Mouse (Mus musculus) intestine, postnatal 0 days (tissue): Measurements from ENCODE around the gene Prkcz. TPM values are rescaled to one million over a fixed set of nuclear protein-coding genes. Genes with fewer than 3 reads are reported as not detected.

Experiments used
- ATAC-seq: fragments of 200-750 bp; cut with Nextera tagmentation; 2 replicates; pipeline ENCODE4 v1.8.0; 2017; ENCODE audit warnings: mild to moderate bottlenecking, moderate TSS enrichment, moderate library complexity
- H3K27ac ChIP-seq: fragments of 300-500 bp; sonication (generic); 2 replicates; pipeline ENCODE4 v1.5.1; 2014; ENCODE audit warnings: mild to moderate bottlenecking, low read depth, low read length, moderate library complexity
- H3K27me3 ChIP-seq: fragments of 300-500 bp; sonication (generic); replicated peaks from 2 replicates; pipeline ENCODE4 v1.6.1; 2014; ENCODE audit warnings: low read length, mixed read lengths; ENCODE audit not compliant: control insufficient read depth, insufficient read depth
- H3K36me3 ChIP-seq: fragments of 300-500 bp; sonication (generic); 2 replicates; pipeline ENCODE4 v1.6.1; 2014; ENCODE audit warnings: mild to moderate bottlenecking, moderate library complexity; ENCODE audit not compliant: control insufficient read depth, insufficient read depth
- H3K4me1 ChIP-seq: fragments of 300-500 bp; sonication (generic); replicated peaks from 2 replicates; pipeline ENCODE4 v1.6.1; 2014; ENCODE audit warnings: antibody characterized with exemption, low read length, mixed read lengths; ENCODE audit not compliant: control insufficient read depth, insufficient read depth
- H3K4me2 ChIP-seq: fragments of 300-500 bp; sonication (generic); replicated peaks from 2 replicates; pipeline ENCODE4 v1.6.1; 2014; ENCODE audit warnings: low read depth, mild to moderate bottlenecking, moderate library complexity
- H3K4me3 ChIP-seq: fragments of 300-500 bp; sonication (generic); 2 replicates; pipeline ENCODE4 v1.5.1; 2014; ENCODE audit warnings: low read depth, low read length
- H3K9ac ChIP-seq: fragments of 300-500 bp; sonication (generic); 2 replicates; pipeline ENCODE4 v1.6.1; 2014; ENCODE audit warnings: mild to moderate bottlenecking, low read depth, low read length
- H3K9me3 ChIP-seq: fragments of 300-500 bp; sonication (generic); 2 replicates; pipeline ENCODE4 v1.6.1; 2016; ENCODE audit warnings: mixed run types; ENCODE audit not compliant: control insufficient read depth
- CTCF ChIP-seq: sonication (generic); IDR thresholded peaks from 2 replicates; pipeline ENCODE4 v1.5.1; 2016; ENCODE audit warnings: low read depth, mild to moderate bottlenecking, control low read depth, antibody characterized with exemption, moderate library complexity
- WGBS: fragments of 180-500 bp; shearing (Covaris S2); extraction: QIAGEN DNeasy Blood & Tissue Kit; methylation state at CpG from one replicate; pipeline ENCODE4 v1.1.7; 2014; 5-methylcytosine and 5-hydroxymethylcytosine counted together
- polyA plus RNA-seq: library from polyadenylated mRNA; unstranded; fragments of >200 nt; fragmentation: Nextera tagmentation; extraction: Ambion mirVana; gene quantifications from 2 replicates; pipeline ENCODE4 v1.2.1, GENCODE M21; 2015

Prkcz gene
- polyA plus RNA-seq, 1 experiment from 2014 or later: 31.7 TPM

GRCm38 (mm10) chr4:155215773-155216630, 145.2 kb downstream of the Prkcz start:
- peak; percentile 37; the same call in 1 of the 2 replicates for TF ChIP-seq CTCF
- Histone ChIP-seq H3K9me3 (no peaks in the 10 kb centered on the region), H3K9ac (no peak overlapping the region), H3K27ac (no peak overlapping the region; the same call in 1 of the 2 replicates), H3K4me3 (no peak overlapping the region), H3K4me1 (peaks cover 38% of the 10 kb centered on the region), H3K4me2 (peak overlapping the region; percentile 41), H3K27me3 (no peaks in the 10 kb centered on the region), H3K36me3 (peaks cover 3% of the 10 kb centered on the region; the same call in 1 of the 2 replicates)
- 54% methylated on average over 12 of the region's 12 CpGs for WGBS
- ATAC-seq: no peak

DNA sequence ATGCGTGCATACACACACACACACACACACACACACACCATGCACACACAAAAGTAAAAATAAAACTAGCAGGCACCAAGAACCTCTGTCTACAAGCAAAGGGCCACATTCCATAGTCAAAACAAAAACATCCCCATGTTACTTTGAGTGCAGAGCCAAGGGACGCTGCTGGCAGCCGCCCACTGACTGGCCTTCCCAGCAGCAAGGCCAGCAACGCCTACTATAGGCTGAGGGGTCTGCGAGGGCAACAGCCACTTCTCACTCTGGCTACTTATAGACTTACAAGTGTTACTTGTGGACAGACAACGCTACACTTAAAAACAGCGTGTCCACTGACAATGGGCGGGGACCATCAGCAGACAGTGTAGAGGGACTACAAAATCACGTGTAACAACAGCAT, 146.0 kb downstream of the Prkcz start:
- no peak overlapping the region for H3K9ac ChIP-seq
- no peak for TF ChIP-seq CTCF
- peaks cover 6% of the 10 kb centered on the region; the same call in 1 of the 2 replicates for H3K36me3 ChIP-seq
- no peak overlapping the region for H3K4me3 ChIP-seq
- no peaks in the 10 kb centered on the region for H3K27me3 ChIP-seq
- peaks cover 38% of the 10 kb centered on the region for H3K4me1 ChIP-seq
- peak overlapping the region; percentile 41 for H3K4me2 ChIP-seq
- 45% methylated on average over 9 of the region's 9 CpGs for WGBS
- H3K27ac ChIP-seq: no peak overlapping the region
- ATAC-seq: no peak
- H3K9me3 ChIP-seq: no peaks in the 10 kb centered on the region

- Histone ChIP-seq H3K4me2 (peak overlapping the region; percentile 25; the same call in 1 of the 2 replicates), H3K27ac (no peak overlapping the region)
Measured at GRCm38 (mm10) chr4:155214793-155215192, 146.4 kb downstream of the Prkcz start.

DNA sequence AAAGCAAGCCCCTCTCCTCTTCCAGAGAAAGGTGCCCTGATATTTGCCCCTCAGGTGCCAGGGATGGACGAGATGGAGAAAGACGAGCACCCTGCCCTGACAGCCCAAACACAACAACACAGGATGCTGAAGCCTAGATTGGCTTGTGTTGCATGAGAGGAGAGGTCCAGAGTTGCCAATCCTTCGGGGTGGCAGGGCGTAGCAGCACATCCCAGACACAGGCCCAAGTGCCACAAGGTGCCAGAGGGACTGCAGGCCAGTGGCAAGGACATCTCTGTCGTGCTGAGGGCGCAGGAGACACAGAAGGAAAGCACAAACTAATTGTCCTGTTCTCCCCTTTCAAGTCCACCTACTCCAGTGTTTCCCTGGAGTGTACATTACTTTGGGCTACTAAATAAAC, 147.0 kb downstream of the Prkcz start:
- Histone ChIP-seq H3K4me2 (peak overlapping the region; percentile 25; the same call in 1 of the 2 replicates), H3K36me3 (peaks cover 6% of the 10 kb centered on the region; the same call in 1 of the 2 replicates), H3K9ac (no peak overlapping the region), H3K27ac (no peak overlapping the region), H3K4me3 (no peak overlapping the region), H3K27me3 (no peaks in the 10 kb centered on the region), H3K4me1 (peaks cover 37% of the 10 kb centered on the region), H3K9me3 (no peaks in the 10 kb centered on the region)
- 64% methylated on average over 6 of the region's 6 CpGs for WGBS
- ATAC-seq: no peak
- no peak for TF ChIP-seq CTCF

More at GRCm38 (mm10) chr4:155214793-155215192, 146.4 kb downstream of the Prkcz start:
- ATAC-seq: no peak
- Histone ChIP-seq H3K9me3 (no peaks in the 10 kb centered on the region), H3K9ac (no peak overlapping the region; the same call in 1 of the 2 replicates), H3K27me3 (no peaks in the 10 kb centered on the region), H3K36me3 (peaks cover 6% of the 10 kb centered on the region; the same call in 1 of the 2 replicates), H3K4me1 (peaks cover 38% of the 10 kb centered on the region), H3K4me3 (no peak overlapping the region)
- TF ChIP-seq CTCF: no peak
- WGBS: 57% methylated on average over 10 of the region's 10 CpGs

GRCm38 (mm10) chr4:155213752-155214054, 147.5 kb downstream of the Prkcz start:
- Histone ChIP-seq H3K4me1 (peaks cover 32% of the 10 kb centered on the region), H3K27ac (no peak overlapping the region), H3K9ac (no peak overlapping the region), H3K9me3 (no peaks in the 10 kb centered on the region), H3K4me2 (0 out of 2 replicates have a peak overlapping the region, but pooled peaks have one; percentile 17), H3K27me3 (no peaks in the 10 kb centered on the region), H3K4me3 (no peak overlapping the region), H3K36me3 (peaks cover 6% of the 10 kb centered on the region; the same call in 1 of the 2 replicates)
- peak; percentile 25; the same call in 1 of the 2 replicates for ATAC-seq
- TF ChIP-seq CTCF: no peak
- WGBS: 42% methylated on average over 6 of the region's 6 CpGs

GRCm38 (mm10) chr4:155213052-155213751, 148.0 kb downstream of the Prkcz start:
- 0 out of 2 replicates have a peak overlapping the region, but pooled peaks have one; percentile 17 for H3K4me2 ChIP-seq
- WGBS: 58% methylated on average over 9 of the region's 9 CpGs

More at GRCm38 (mm10) chr4:155213052-155213751, 148.0 kb downstream of the Prkcz start:
- Histone ChIP-seq H3K9ac (no peak overlapping the region), H3K4me3 (no peak overlapping the region), H3K4me1 (peaks cover 33% of the 10 kb centered on the region), H3K36me3 (peaks cover 6% of the 10 kb centered on the region; the same call in 1 of the 2 replicates), H3K27me3 (no peaks in the 10 kb centered on the region), H3K27ac (no peak overlapping the region), H3K9me3 (no peaks in the 10 kb centered on the region)
- no peak for ATAC-seq
- TF ChIP-seq CTCF: peak; percentile 39

Other genes with a start within 250 kb of the Prkcz start
- gene Ski, start 138.8 kb downstream of the Prkcz start, polyA plus RNA-seq: 13.3 and 14.0 TPM in 2 replicates
- 54.6 and 57.8 TPM in 2 replicates for gene Faap20, start 111.6 kb downstream of the Prkcz start, polyA plus RNA-seq
- 0.16 and 0.21 TPM in 2 replicates for gene Gabrd, start 36.8 kb upstream of the Prkcz start, polyA plus RNA-seq
- 0.50 and 0.52 TPM in 2 replicates for gene Cfap74, start 47.8 kb upstream of the Prkcz start, polyA plus RNA-seq
- gene Tmem52, start 107.8 kb upstream of the Prkcz start, polyA plus RNA-seq: 15.9 and 16.2 TPM in 2 replicates
- gene Gnb1, start 130.0 kb upstream of the Prkcz start, polyA plus RNA-seq: 336 and 354 TPM in 2 replicates
- 46.7 and 49.2 TPM in 2 replicates for gene Nadk, start 201.0 kb upstream of the Prkcz start, polyA plus RNA-seq
- gene Slc35e2, start 240.1 kb upstream of the Prkcz start, polyA plus RNA-seq: 5.1 and 6.1 TPM in 2 replicates